Mouse (Mus musculus): ENCODE results near the gene Gm10160. TPM values are rescaled to one million over a fixed set of nuclear protein-coding genes. Genes with fewer than 3 reads are reported as not detected.

The Gm10160 gene
- polyA plus RNA-seq, 1 experiment from 2014 or later = not detected

- Histone ChIP-seq H3K4me1 (ENCODE audit: control insufficient read depth, insufficient read depth, low read length) (no peaks in the 10 kb centered on the region), H3K9me3 (ENCODE audit: control insufficient read depth, low read length) (no peaks in the 10 kb centered on the region), H3K4me3 (ENCODE audit: low read depth, low read length) (no peak overlapping the region), H3K9ac (ENCODE audit: low read length) (no peak overlapping the region), H3K27me3 (ENCODE audit: control insufficient read depth, insufficient read depth, low read length) (no peaks in the 10 kb centered on the region), H3K4me2 (ENCODE audit: low read depth) (no peak overlapping the region), H3K27ac (ENCODE audit: low read depth, low read length) (no peak overlapping the region), H3K36me3 (ENCODE audit: control insufficient read depth, insufficient read depth, low read length) (no peaks in the 10 kb centered on the region)
- no peak for ATAC-seq (ENCODE audit: insufficient read depth, low FRiP score, low TSS enrichment)
- WGBS = 88% methylated on average over 6 of the region's 6 CpGs
- no peak for DNase-seq (ENCODE audit: low spot score)
Observed at GRCm38 (mm10) chr7:81874636-81875035, 19.0 kb upstream of the Gm10160 start.

- Histone ChIP-seq H3K4me2 (ENCODE audit: low read depth) (no peak overlapping the region), H3K4me3 (ENCODE audit: low read depth, low read length) (no peak overlapping the region), H3K4me1 (ENCODE audit: control insufficient read depth, insufficient read depth, low read length) (no peaks in the 10 kb centered on the region), H3K36me3 (ENCODE audit: control insufficient read depth, insufficient read depth, low read length) (no peaks in the 10 kb centered on the region; the same call in 1 of the 2 replicates), H3K27me3 (ENCODE audit: control insufficient read depth, insufficient read depth, low read length) (no peaks in the 10 kb centered on the region), H3K27ac (ENCODE audit: low read depth, low read length) (no peak overlapping the region), H3K9ac (ENCODE audit: low read length) (no peak overlapping the region), H3K9me3 (ENCODE audit: control insufficient read depth, low read length) (no peaks in the 10 kb centered on the region)
- ATAC-seq (ENCODE audit: insufficient read depth, low FRiP score, low TSS enrichment) = no peak
- WGBS = 73% methylated on average over 1 of the region's 1 CpGs
- no peak for DNase-seq (ENCODE audit: low spot score)
Observed at GRCm38 (mm10) chr7:81873807-81874206, 18.2 kb upstream of the Gm10160 start.

GRCm38 (mm10) chr7:81872493-81873013, 17.0 kb upstream of the Gm10160 start:
- no peak overlapping the region for H3K4me3 ChIP-seq (ENCODE audit: low read depth, low read length)
- no peak overlapping the region for H3K4me2 ChIP-seq (ENCODE audit: low read depth)
- DNase-seq (ENCODE audit: low spot score) (no peak), ATAC-seq (ENCODE audit: insufficient read depth, low FRiP score, low TSS enrichment) (no peak)
- H3K4me1 ChIP-seq (ENCODE audit: control insufficient read depth, insufficient read depth, low read length) = no peaks in the 10 kb centered on the region
- no peaks in the 10 kb centered on the region; the same call in 1 of the 2 replicates for H3K36me3 ChIP-seq (ENCODE audit: control insufficient read depth, insufficient read depth, low read length)
- no peak overlapping the region for H3K9ac ChIP-seq (ENCODE audit: low read length)
- H3K27me3 ChIP-seq (ENCODE audit: control insufficient read depth, insufficient read depth, low read length) = no peaks in the 10 kb centered on the region
- WGBS = 78% methylated on average over 13 of the region's 13 CpGs
- H3K27ac ChIP-seq (ENCODE audit: low read depth, low read length) = no peak overlapping the region
- H3K9me3 ChIP-seq (ENCODE audit: control insufficient read depth, low read length) = no peaks in the 10 kb centered on the region

GRCm38 (mm10) chr7:81868158-81868557, 12.6 kb upstream of the Gm10160 start:
- H3K9ac ChIP-seq (ENCODE audit: low read length) = no peak overlapping the region
- H3K9me3 ChIP-seq (ENCODE audit: control insufficient read depth, low read length) = no peaks in the 10 kb centered on the region
- ATAC-seq (ENCODE audit: insufficient read depth, low FRiP score, low TSS enrichment) (no peak), DNase-seq (ENCODE audit: low spot score) (peak; percentile 80)
- no peaks in the 10 kb centered on the region for H3K4me1 ChIP-seq (ENCODE audit: control insufficient read depth, insufficient read depth, low read length)
- H3K4me2 ChIP-seq (ENCODE audit: low read depth) = no peak overlapping the region
- WGBS = 26% methylated on average over 6 of the region's 6 CpGs
- H3K27me3 ChIP-seq (ENCODE audit: control insufficient read depth, insufficient read depth, low read length) = no peaks in the 10 kb centered on the region
- no peak overlapping the region for H3K27ac ChIP-seq (ENCODE audit: low read depth, low read length)
- H3K4me3 ChIP-seq (ENCODE audit: low read depth, low read length) = no peak overlapping the region
- no peaks in the 10 kb centered on the region; the same call in 1 of the 2 replicates for H3K36me3 ChIP-seq (ENCODE audit: control insufficient read depth, insufficient read depth, low read length)

- H3K27ac ChIP-seq (ENCODE audit: low read depth, low read length) = no peak overlapping the region
- H3K36me3 ChIP-seq (ENCODE audit: control insufficient read depth, insufficient read depth, low read length) = no peaks in the 10 kb centered on the region; the same call in 1 of the 2 replicates
- H3K4me2 ChIP-seq (ENCODE audit: low read depth) = no peak overlapping the region
- no peak for ATAC-seq (ENCODE audit: insufficient read depth, low FRiP score, low TSS enrichment)
- no peaks in the 10 kb centered on the region for H3K4me1 ChIP-seq (ENCODE audit: control insufficient read depth, insufficient read depth, low read length)
- H3K9me3 ChIP-seq (ENCODE audit: control insufficient read depth, low read length) = no peaks in the 10 kb centered on the region
- 87% methylated on average over 9 of the region's 9 CpGs for WGBS
- DNase-seq (ENCODE audit: low spot score) = no peak
- no peak overlapping the region for H3K9ac ChIP-seq (ENCODE audit: low read length)
- H3K27me3 ChIP-seq (ENCODE audit: control insufficient read depth, insufficient read depth, low read length) = no peaks in the 10 kb centered on the region
- H3K4me3 ChIP-seq (ENCODE audit: low read depth, low read length) = no peak overlapping the region
Observed at GRCm38 (mm10) chr7:81867231-81867930, 11.8 kb upstream of the Gm10160 start.

GRCm38 (mm10) chr7:81865937-81866336, 10.3 kb upstream of the Gm10160 start:
- Histone ChIP-seq H3K4me3 (ENCODE audit: low read depth, low read length) (no peak overlapping the region), H3K9me3 (ENCODE audit: control insufficient read depth, low read length) (no peaks in the 10 kb centered on the region), H3K9ac (ENCODE audit: low read length) (no peak overlapping the region), H3K27ac (ENCODE audit: low read depth, low read length) (no peak overlapping the region), H3K36me3 (ENCODE audit: control insufficient read depth, insufficient read depth, low read length) (no peaks in the 10 kb centered on the region; the same call in 1 of the 2 replicates), H3K4me1 (ENCODE audit: control insufficient read depth, insufficient read depth, low read length) (no peaks in the 10 kb centered on the region), H3K27me3 (ENCODE audit: control insufficient read depth, insufficient read depth, low read length) (no peaks in the 10 kb centered on the region), H3K4me2 (ENCODE audit: low read depth) (no peak overlapping the region)
- ATAC-seq (ENCODE audit: insufficient read depth, low FRiP score, low TSS enrichment) (no peak), DNase-seq (ENCODE audit: low spot score) (no peak)
- 92% methylated on average over 6 of the region's 6 CpGs for WGBS

- WGBS = 86% methylated on average over 6 of the region's 6 CpGs
- no peak overlapping the region for H3K9ac ChIP-seq (ENCODE audit: low read length)
Observed at GRCm38 (mm10) chr7:81864552-81864951, 9.0 kb upstream of the Gm10160 start.

GRCm38 (mm10) chr7:81862587-81863583, 7.3 kb upstream of the Gm10160 start:
- Histone ChIP-seq H3K27ac (ENCODE audit: low read depth, low read length) (0 out of 2 replicates have a peak overlapping the region, but pooled peaks have one; percentile 8), H3K27me3 (ENCODE audit: control insufficient read depth, insufficient read depth, low read length) (0 out of 2 replicates have a peak, but pooled peaks cover 2% of the 10 kb centered on the region), H3K36me3 (ENCODE audit: control insufficient read depth, insufficient read depth, low read length) (no peaks in the 10 kb centered on the region), H3K4me1 (ENCODE audit: control insufficient read depth, insufficient read depth, low read length) (no peaks in the 10 kb centered on the region), H3K9me3 (ENCODE audit: control insufficient read depth, low read length) (no peaks in the 10 kb centered on the region), H3K9ac (ENCODE audit: low read length) (no peak overlapping the region), H3K4me2 (ENCODE audit: low read depth) (no peak overlapping the region), H3K4me3 (ENCODE audit: low read depth, low read length) (no peak overlapping the region)
- ATAC-seq (ENCODE audit: insufficient read depth, low FRiP score, low TSS enrichment) = no peak
- DNase-seq (ENCODE audit: low spot score) = no peak
- 74% methylated on average over 24 of the region's 24 CpGs for WGBS

More at GRCm38 (mm10) chr7:81864552-81864951, 9.0 kb upstream of the Gm10160 start:
- H3K27ac ChIP-seq (ENCODE audit: low read depth, low read length) = no peak overlapping the region
- H3K36me3 ChIP-seq (ENCODE audit: control insufficient read depth, insufficient read depth, low read length) = no peaks in the 10 kb centered on the region; the same call in 1 of the 2 replicates
- H3K27me3 ChIP-seq (ENCODE audit: control insufficient read depth, insufficient read depth, low read length) = 0 out of 2 replicates have a peak, but pooled peaks cover 2% of the 10 kb centered on the region
- no peak overlapping the region for H3K4me3 ChIP-seq (ENCODE audit: low read depth, low read length)
- no peak overlapping the region for H3K4me2 ChIP-seq (ENCODE audit: low read depth)
- no peaks in the 10 kb centered on the region for H3K4me1 ChIP-seq (ENCODE audit: control insufficient read depth, insufficient read depth, low read length)
- ATAC-seq (ENCODE audit: insufficient read depth, low FRiP score, low TSS enrichment) (no peak), DNase-seq (ENCODE audit: low spot score) (no peak)
- H3K9me3 ChIP-seq (ENCODE audit: control insufficient read depth, low read length) = no peaks in the 10 kb centered on the region

All from neural tube, embryonic 11.5 days (tissue).